Mouse (Mus musculus) left cerebral cortex, adult 11 months (tissue): Measurements from ENCODE around the gene Syt3.

Experiments used
- DNase-seq: peaks from one replicate; pipeline ENCODE4 v3.0.0; 2022; ENCODE audit warnings: low spot score

Gene Syt3

DNA sequence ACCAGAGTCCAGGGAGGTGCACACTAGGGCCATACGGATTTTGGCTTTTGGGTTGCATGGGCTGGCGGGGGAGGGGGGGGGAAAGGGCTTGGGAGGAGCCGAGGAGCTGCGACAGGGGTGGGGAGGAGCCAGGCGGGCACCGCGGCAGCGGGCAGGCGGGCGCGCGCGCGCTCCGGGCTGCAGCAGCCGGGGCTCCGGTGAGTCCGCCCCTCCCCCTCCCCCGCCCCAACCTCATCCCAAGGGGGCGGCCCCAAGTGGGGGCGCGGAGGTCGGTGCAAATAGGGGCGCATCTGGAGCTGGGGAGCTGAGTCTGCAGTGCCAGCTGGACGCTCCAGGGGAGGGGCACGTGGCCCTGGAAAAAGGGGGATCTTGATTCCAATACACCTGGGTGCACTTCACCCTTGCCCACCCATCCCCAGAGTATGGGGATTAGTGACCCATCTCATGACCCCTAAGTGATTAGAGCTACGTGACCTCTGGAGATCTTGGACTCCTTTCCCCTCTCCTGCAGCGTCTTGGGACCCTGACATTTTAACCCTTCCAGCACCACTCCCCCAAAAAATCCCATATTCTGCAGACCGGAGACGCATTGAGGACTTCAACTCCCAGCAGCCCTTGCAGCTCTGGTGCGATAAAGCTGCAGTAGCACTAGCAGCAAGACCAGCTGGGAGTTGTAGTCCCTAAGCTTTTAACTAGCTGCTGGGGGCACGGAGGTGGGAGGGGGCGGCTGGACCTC is at the start of gene Syt3:
TSS of gene Syt3 (plus strand) at position 123 of the 736 bp plus-strand sequence.
- peak; percentile 69 for DNase-seq

DNA sequence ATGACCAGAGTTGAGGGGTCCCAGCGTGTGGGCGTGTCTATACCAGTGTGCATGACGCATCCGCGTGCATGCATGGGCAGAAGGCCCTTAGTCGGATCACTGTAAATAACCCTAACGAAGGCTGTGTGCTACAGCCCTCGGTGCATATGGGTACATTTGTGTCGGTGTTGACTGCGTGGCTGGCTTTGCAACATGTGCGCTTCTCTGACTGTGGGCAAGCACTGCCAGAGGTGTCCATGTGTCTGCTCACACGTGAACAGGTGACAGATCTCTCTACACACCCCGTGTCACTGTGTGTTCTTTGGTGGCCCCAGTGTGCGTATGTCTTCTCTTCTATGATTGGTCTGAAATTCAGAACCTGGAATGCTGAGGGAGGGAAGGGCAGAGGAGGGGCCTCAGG is 49.8 kb upstream of the Syt3 start:
- DNase-seq, result no peak

DNA sequence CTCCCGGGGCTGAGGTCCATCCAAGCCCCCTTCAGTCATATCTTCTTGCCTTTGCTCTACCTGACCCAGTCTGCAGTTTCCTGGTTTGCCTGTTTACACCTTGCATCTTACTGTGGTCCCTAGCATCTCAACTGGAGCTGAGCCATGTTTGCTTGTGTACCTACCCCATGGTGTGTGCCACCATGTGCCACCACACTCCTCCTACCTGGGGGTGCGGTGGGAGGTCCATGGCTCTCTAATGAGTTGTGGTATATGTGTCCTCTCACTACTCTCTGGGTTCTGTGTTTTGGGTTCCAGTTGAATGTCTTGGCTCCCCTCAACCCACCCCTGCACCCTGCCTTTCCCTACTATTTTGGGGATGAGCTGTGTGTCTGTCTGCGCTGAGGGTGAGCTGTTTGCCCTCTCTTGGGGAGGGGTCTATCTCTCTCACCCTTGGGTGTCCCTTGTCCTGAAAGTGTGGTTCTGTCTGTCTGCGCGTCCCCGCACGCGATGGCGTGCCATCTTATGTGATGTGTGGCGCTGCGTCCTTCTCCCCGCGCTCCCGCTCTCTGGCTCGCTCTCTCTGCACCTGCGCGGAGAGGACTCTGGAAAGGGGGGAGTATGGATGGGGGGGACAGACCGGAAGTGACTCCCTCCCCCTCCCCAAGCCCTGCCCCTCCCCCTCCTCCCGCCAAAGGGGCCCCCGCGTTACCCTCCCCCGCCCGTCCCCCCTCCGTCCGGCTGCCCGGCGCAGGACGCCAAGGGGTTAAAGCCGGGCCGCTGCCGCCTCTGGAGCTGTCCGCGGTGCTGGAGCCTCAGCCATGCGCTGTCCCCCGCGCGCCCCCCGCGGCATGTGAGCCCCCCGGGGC is 48.6 kb upstream of the Syt3 start:
- DNase-seq, result no peak

DNA sequence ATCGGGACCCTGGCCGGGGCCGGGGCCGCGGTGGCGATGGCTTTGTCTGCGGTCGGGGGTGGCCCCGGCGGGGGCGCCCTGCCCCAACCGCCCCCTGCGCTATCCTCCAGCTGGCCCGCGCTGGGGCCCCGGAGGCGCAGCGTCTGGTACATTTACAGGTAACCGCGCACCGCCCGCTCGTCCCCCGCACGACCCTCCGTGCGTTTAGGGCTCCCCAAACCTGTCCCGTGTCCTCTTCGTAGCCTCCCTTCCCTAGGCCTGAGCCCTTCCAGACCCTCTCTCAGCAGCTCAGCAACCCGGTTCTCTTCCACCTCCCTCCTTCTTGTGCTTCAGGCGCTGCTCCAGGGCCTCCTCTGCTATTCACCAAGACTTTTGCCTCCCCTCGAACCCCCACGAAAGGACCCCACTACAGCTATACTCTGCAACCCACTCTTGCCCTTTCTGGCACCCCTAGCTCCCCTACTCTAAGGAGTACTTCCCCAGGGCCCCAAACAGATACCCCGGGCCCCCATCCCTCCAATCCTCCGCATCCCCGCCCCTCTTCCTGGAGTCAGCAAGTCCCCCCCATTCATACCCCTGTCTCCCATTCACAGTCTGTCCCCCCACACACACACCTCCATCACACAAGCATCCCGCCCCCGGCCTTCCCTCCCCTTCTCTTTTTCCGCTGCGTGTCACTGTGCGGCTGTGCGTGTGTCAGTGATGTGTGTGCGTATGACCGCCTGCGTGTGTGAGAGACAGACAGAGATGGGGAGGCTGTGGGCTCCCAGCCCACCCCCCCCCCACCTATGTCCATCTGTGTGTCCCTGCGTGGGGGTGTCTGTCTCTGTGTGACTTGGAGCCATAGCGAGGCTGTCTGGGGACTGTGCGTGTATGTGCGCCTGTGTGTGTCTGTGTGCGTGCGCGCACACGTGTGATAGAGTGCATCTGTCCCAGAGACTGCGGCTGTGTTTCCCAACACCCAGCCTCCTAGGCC is 47.6 kb upstream of the Syt3 start:
- DNase-seq, result peak; percentile 67

DNA sequence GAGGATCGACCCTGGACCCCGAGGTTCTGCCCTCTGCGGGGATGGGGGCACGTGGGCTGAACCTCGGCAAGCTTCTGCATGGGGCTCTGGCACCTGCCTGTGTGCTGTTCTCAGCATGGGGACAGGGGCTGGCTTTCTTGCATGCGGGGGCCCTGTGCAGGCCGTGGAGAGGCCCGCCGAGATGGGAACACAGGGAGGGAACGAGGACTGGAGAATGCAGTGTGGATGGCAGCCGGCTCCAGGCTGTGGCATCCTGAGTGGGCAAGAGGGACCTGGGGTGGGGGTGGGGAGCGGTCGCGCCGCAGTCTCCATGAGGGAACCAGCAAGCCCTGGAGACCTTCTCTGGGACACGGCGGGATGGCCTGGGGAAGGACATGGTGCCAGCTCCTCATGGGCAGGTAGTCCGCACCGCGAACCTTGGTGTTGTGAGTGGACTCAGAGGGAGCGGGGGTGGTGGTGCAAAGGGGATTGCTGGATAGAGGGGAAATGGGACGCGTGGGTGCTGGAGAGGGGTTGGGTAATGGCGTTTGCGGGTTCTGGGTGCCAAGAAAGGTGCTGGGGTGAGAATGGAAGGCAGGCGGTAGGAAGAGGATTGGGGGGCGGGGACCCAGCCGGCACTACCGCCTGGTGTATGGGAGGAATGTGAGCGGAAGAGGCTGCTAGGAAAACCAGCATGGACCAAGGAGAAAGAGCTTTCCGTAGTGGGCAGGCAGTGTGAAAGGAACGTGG is 46.6 kb upstream of the Syt3 start:
- no peak for DNase-seq

DNA sequence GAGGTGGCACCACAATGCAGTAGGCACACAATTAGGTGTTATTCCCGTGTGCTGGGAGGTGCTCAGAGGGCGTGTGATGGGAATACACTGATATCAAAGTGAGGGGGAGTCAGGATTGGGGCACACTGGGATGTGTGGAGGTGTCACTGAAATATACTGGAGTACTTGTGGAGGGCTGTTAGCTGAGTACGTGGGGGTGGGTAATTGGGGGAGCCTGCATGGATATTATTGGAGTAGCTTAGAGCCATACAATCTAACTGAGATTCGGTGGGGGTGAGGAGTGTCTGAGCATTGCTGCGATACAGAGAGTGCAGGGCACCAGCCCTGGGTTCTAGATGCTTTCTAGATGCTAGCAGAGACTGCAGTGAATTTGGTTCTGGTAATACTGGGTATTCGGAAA is 43.7 kb upstream of the Syt3 start:
- DNase-seq, result no peak

DNA sequence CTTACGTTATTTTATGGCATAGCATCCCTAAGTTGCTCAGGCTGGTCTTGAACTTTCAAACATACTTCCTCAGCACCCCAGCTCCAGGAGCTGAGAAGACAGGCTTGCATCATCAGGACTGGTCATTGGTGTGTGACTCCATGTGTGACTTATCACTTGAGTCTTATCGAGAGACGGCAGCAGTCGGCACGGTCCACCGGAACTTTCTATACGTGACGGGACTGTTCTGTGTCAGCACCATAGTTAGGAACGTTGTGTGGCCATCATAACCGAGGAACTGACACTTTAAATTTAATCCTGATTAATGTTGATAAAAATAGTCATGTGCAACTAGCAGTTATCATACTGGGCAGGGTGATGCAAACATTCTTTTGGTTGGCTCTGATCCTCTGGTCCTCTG is 42.8 kb upstream of the Syt3 start:
- no peak for DNase-seq

DNA sequence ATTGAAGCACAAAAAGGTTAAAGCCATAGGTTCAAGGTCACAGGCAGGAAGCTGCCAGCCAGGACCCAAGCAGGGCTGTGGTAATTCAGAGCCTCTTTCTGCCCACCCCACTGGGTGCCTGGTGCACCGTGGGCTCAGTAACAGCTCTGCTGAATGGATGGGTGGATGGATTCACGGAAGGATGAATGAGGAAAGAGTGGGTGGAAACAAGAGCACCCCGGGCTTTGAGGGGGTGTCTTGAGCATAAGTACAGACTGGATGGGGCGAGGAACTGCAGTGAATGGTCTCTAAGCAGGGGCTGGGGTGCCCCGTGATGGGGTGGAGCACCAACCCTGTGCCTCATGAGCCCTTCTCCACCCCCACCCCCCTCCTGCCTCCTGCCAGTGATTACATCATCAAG is 42.2 kb upstream of the Syt3 start:
- no peak for DNase-seq

DNA sequence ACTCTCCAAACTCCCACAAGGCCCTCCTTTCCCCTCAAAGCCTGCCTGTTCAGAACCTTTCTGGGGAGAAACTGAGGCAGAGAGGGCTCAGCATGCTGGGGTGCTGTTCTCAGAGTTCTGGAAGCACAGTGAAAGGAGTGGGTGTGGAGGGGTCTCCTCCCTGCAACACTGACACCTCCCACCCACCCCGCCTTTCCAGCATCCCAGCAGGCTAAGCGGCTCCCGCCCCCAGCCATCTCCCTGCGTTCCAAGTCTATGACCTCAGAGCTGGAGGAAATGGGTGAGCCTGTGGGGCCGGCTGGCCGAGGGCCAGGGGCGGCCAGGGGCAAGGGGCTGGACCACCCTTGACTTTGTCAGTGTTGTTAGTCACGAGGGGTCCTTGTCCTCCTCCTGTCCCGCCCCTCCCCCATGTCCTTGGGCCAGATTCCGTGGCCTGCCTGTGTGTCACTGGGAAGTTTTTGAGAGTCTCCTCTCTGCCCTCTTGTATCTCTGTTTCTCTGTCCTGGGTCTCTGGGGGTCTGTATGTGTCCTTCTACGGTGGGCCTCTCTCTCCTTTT is 40.4 kb upstream of the Syt3 start:
- no peak for DNase-seq

DNA sequence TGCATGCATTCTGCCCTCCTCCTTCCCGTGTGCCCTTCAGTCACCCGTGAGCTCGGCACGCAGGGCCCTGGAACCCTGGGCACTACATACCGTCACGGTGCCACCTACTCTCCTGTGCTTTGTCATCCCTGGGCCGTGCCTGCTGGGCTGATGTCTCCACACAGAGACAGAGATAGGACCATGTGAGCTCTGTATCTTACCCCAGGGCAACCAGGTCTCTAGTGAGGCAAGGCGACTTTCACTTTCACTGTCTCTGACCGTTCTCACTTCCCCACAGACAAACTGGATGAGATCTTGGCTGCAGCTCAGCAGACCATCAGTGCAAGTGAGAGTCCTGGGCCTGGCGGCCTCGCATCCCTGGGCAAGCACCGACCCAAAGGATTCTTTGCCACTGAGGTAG is 39.3 kb upstream of the Syt3 start:
- no peak for DNase-seq

DNA sequence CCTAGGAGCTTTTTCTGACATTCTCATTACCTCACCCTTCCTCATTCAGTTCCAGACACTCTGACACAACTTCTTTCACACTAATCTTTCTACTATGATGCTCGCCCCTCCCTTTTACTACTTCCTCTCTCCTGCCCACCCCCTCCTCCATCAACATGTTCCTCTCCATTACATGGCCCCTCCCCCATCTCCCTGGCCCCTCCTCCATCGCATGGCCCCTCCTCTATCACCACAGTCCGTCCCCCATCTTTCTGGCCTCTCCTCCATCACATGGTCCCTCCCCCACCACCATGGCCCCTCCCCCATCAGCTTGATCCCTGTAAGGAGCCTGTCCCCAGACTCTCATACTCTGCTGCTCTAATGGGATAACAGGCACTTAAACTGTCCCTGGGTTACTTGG is 34.9 kb upstream of the Syt3 start:
- DNase-seq, result no peak

DNA sequence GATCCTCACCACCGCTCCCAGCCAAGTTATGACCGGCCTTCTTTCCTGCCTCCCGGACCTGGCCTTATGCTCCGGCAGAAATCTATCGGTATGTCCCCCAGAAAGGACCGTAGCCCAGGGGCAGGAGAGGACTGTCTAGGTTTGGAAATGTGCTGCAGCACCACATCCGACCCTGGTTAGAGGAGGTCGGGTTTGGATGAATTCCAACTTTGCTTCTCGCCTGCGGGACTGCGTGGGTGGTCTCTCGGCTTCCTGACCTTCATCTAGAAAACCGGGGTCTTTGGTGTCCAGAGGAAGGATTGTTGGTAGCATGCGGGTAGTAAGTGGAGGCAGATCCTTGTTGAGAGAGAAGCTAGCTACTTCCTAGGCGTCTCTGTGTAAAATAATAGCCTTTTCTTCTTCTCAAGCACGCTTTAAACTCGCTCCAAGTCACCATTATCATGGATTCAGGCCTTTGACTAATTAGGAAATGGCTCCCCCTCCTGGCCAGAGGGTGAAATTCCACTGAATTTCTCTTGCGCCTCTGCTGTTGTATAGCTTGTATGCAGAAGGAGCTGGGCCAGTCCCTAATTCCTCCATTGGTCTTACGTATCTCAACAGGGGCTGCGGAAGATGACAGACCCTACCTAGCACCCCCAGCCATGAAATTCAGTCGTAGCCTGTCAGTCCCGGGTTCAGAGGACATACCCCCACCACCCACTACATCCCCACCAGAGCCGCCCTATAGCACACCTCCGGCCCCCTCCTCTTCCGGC is 32.8 kb upstream of the Syt3 start:
- DNase-seq, result peak; percentile 88

DNA sequence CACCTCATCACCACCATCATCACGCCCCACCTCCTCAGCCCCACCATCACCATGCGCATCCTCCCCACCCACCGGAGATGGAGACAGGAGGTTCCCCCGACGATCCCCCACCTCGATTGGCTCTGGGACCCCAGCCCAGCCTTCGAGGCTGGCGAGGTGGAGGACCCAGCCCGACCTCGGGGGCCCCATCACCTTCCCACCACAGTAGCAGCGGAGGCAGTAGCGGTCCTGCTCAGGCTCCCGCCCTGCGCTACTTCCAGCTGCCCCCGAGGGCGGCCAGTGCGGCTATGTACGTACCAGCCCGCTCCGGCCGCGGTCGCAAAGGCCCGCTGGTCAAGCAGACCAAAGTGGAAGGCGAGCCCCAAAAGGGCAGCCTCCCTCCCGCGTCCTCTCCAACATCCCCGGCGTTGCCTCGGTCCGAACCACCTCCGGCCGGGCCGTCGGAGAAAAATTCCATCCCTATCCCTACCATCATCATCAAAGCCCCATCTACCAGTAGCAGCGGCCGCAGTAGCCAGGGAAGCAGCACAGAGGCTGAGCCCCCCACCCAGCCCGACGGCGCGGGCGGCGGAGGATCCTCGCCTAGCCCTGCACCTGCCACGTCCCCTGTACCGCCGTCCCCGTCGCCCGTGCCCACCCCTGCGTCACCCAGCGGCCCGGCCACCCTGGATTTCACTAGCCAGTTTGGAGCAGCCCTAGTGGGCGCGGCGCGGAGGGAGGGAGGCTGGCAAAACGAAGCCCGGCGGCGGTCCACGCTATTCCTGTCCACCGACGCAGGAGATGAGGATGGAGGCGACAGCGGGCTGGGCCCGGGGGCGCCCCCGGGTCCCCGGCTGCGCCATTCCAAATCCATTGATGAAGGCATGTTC is 31.8 kb upstream of the Syt3 start:
- no peak for DNase-seq

DNA sequence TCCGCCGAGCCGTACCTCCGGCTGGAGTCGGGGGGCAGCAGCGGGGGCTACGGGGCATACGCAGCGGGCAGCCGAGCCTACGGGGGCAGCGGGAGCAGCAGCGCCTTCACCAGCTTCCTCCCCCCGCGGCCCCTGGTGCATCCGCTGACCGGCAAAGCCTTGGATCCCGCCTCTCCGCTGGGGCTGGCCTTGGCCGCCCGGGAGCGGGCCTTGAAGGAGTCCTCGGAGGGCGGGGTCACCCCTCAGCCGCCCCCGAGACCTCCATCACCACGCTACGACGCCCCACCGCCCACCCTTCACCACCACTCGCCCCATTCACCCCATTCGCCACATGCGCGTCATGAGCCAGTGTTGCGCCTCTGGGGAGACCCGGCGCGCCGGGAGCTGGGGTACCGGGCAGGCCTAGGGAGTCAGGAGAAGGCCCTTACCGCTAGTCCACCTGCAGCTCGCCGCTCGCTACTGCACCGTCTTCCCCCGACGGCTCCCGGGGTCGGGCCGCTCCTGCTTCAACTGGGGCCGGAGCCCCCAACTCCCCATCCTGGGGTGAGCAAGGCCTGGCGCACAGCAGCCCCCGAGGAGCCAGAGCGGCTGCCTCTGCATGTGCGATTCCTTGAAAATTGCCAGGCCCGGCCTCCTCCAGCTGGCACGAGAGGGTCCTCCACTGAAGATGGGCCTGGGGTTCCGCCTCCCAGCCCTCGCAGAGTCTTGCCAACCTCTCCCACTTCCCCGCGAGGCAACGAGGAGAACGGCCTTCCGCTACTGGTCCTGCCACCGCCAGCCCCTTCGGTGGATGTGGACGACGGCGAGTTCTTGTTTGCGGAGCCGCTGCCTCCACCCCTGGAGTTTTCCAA is 30.9 kb upstream of the Syt3 start:
- no peak for DNase-seq

DNA sequence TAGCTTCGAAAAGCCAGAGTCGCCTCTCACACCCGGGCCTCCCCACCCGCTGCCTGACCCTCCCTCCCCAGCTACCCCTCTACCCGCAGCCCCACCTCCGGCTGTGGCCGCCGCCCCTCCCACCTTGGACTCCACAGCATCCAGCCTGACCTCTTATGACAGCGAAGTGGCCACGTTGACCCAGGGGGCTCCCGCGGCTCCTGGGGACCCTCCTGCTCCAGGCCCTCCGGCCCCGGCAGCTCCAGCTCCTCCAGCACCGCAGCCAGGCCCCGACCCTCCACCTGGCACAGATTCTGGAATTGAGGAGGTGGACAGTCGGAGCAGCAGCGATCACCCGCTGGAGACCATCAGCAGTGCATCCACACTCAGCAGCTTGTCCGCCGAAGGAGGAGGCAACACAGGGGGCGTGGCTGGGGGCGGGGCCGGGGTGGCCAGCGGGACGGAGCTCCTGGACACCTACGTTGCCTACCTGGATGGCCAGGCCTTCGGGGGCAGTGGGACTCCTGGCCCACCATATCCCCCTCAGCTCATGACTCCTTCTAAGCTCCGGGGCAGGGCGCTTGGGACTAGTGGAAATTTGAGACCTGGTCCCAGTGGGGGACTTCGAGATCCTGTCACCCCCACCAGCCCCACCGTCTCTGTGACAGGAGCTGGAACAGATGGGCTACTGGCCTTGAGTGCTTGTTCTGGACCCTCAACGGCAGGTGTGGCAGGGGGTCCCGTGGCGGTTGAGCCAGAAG is 30.1 kb upstream of the Syt3 start:
- DNase-seq, result no peak

DNA sequence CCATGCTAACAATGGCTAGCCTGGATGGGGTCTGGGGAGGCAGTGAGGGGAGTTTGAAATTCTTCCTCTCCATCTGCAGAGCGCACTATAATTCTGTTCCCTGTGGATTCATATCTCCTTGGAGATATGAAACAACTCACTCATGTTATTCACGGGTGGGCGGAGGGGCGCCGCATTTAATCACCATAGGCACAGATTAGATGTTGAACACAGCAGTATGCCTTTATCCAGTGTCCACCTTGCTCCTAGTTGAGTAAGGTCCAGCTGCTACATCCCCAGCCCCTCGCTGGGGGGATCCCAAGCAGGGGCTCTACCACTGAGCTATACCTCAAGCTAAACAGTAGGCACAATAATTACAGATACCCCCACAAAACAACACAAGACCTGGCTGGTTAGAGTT is 28.5 kb upstream of the Syt3 start:
- no peak for DNase-seq

DNA sequence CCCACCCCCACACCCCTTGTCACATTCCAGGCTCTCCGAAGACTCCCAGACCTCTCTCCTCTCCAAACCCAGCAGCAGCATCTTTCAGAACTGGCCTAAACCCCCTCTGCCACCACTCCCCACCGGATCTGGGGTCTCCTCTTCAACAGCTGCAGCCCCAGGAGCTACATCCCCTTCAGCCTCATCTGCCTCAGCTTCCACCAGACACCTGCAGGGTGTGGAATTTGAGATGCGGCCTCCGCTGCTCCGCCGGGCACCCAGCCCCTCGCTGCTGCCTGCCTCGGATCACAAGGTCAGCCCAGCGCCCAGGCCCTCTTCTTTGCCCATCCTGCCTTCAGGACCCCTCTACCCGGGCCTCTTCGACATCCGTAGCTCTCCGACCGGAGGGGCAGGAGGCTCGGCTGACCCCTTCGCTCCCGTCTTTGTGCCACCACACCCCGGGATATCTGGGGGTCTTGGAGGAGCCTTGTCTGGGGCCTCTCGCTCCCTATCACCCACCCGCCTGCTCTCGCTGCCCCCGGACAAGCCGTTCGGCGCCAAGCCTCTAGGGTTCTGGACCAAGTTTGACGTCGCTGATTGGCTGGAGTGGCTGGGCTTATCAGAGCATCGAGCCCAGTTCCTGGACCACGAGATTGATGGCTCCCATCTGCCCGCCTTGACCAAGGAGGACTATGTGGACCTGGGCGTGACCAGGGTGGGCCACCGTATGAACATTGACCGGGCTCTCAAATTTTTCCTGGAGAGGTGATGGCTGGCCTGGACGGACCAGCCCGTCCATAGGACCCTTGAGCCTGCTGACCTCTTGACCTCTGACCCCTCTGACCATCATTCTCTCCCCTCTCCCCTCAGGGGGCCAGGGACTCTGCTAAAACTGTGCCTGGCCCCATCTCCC is 27.1 kb upstream of the Syt3 start:
- DNase-seq, result no peak
